Mouse (Mus musculus) heart, adult 2 months (tissue): ENCODE data around the gene Nfasc. TPM values are rescaled to one million over a fixed set of nuclear protein-coding genes. Genes with fewer than 3 reads are reported as not detected.

Source experiments
- DNase-seq, 2 experiments: peaks; one replicate each; pipeline ENCODE4 v3.0.0; 2021
- H3K27ac ChIP-seq: fragments of 200-600 bp; 2 replicates; pipeline ENCODE4 v1.8.1; 2022
- H3K27me3 ChIP-seq: fragments of 200-500 bp; 2 replicates; pipeline ENCODE4 v1.6.1; 2012; ENCODE audit warnings: mild to moderate bottlenecking, low read length, inconsistent platforms, mixed read lengths; ENCODE audit not compliant: control insufficient read depth, insufficient read depth
- H3K36me3 ChIP-seq: fragments of 200-500 bp; 2 replicates; pipeline ENCODE4 v1.6.1; 2012; ENCODE audit warnings: low read length, inconsistent platforms; ENCODE audit not compliant: control insufficient read depth, insufficient read depth
- H3K4me1 ChIP-seq: fragments of 200-500 bp; 2 replicates; pipeline ENCODE4 v1.6.1; 2011; ENCODE audit warnings: low read length; ENCODE audit not compliant: control insufficient read depth, insufficient read depth
- H3K4me3 ChIP-seq: fragments of 200-600 bp; 2 replicates; pipeline ENCODE4 v1.8.1; 2022
- H3K79me2 ChIP-seq: fragments of 200-500 bp; replicated peaks from 2 replicates; pipeline ENCODE4 v1.6.1; 2012; ENCODE audit warnings: mild to moderate bottlenecking, inconsistent platforms, low read length, moderate library complexity, mixed read lengths; ENCODE audit not compliant: control insufficient read depth, insufficient read depth
- H3K9ac ChIP-seq: fragments of 200-500 bp; 2 replicates; pipeline ENCODE4 v1.6.1; 2012; ENCODE audit warnings: low read depth, mild to moderate bottlenecking, control low read depth, inconsistent platforms, low read length, mixed read lengths
- CTCF ChIP-seq: fragments of 200-600 bp; IDR thresholded peaks from 2 replicates; pipeline ENCODE4 v1.8.1; 2022; ENCODE audit warnings: antibody characterized with exemption, mild to moderate bottlenecking, moderate library complexity
- EP300 ChIP-seq: fragments of 200-500 bp; IDR thresholded peaks from 2 replicates; pipeline ENCODE4 v1.6.1; 2011; ENCODE audit warnings: low read depth, low read length, control low read depth; ENCODE audit not compliant: insufficient read depth
- POLR2A ChIP-seq: fragments of 200-500 bp; IDR thresholded peaks from 2 replicates; pipeline ENCODE4 v1.6.1; 2011; ENCODE audit warnings: mild to moderate bottlenecking, low read depth, low read length, control low read depth; ENCODE audit not compliant: insufficient read depth
- WGBS: fragments of 180-500 bp; shearing (Covaris S2); methylation state at CpG from one replicate; pipeline ENCODE4 v1.1.7; 2018; 5-methylcytosine and 5-hydroxymethylcytosine counted together
- intact Hi-C: fragments of 180-260 bp; cut with DNase I; formaldehyde crosslinking; loops from one replicate; pipeline ENCODE4 v1.15.1; 2025
- polyA plus RNA-seq: library from polyadenylated mRNA; depleted of rRNA; stranded (reverse); fragments of >200 nt; gene quantifications from 2 replicates; pipeline ENCODE4 v1.2.3, GENCODE M21; 2012
- total RNA-seq, 2 experiments: library from RNA; stranded (reverse); gene quantifications; 2 replicates each; pipeline ENCODE4 v1.2.3; 2021

Gene Nfasc
- total and polyA plus RNA-seq, 3 experiments, result 0.10 to 0.39 (median 0.14) TPM

GRCm38 (mm10) chr1:132595741-132596140 is 145.9 kb downstream of the Nfasc start:
- no peak for TF ChIP-seq POLR2A
- TF ChIP-seq CTCF, result no peak
- TF ChIP-seq EP300, result no peak
- no peaks in the 10 kb centered on the region for H3K79me2 ChIP-seq
- no peaks in the 10 kb centered on the region for H3K36me3 ChIP-seq
- no peak overlapping the region for H3K27ac ChIP-seq
- no peak overlapping the region for H3K4me3 ChIP-seq
- no peak overlapping the region for H3K9ac ChIP-seq
- intact Hi-C loops, result loop anchor here (1.0 kb wide), 1 partner anchor 69 kb away; no protein-coding TSS in a partner anchor
- DNase-seq, result no peak
- no peaks in the 10 kb centered on the region for H3K4me1 ChIP-seq
- WGBS, result 46% methylated on average over 6 of the region's 6 CpGs
- no peaks in the 10 kb centered on the region; the same call in 1 of the 2 replicates for H3K27me3 ChIP-seq

- DNase-seq, result peak; percentile 50 to 52
- no peak overlapping the region for H3K27ac ChIP-seq
- no peaks in the 10 kb centered on the region for H3K36me3 ChIP-seq
- no peaks in the 10 kb centered on the region for H3K79me2 ChIP-seq
- H3K4me3 ChIP-seq, result no peak overlapping the region
- intact Hi-C loops, result loop anchor here (5.0 kb wide), 1 partner anchor 227 kb away; no protein-coding TSS in a partner anchor
- 8% methylated on average over 4 of the region's 4 CpGs for WGBS
- 0 out of 2 replicates have a peak, but pooled peaks have one; percentile 46 for TF ChIP-seq EP300
- TF ChIP-seq POLR2A, result no peak
- peak; percentile 95 for TF ChIP-seq CTCF
- no peak overlapping the region for H3K9ac ChIP-seq
- no peaks in the 10 kb centered on the region; the same call in 1 of the 2 replicates for H3K27me3 ChIP-seq
- H3K4me1 ChIP-seq, result no peaks in the 10 kb centered on the region
Observed at GRCm38 (mm10) chr1:132594587-132594986, 147.0 kb downstream of the Nfasc start.

- Histone ChIP-seq H3K4me1 (no peaks in the 10 kb centered on the region), H3K9ac (no peak overlapping the region), H3K27me3 (no peaks in the 10 kb centered on the region; the same call in 1 of the 2 replicates), H3K27ac (no peak overlapping the region), H3K4me3 (no peak overlapping the region), H3K36me3 (no peaks in the 10 kb centered on the region), H3K79me2 (no peaks in the 10 kb centered on the region)
- DNase-seq, result no peak
- no peak for TF ChIP-seq CTCF
- TF ChIP-seq POLR2A, result no peak
- no peak for TF ChIP-seq EP300
- 72% methylated on average over 5 of the region's 5 CpGs for WGBS
- intact Hi-C loops, result loop anchor here (5.0 kb wide), 1 partner anchor 225 kb away; no protein-coding TSS in a partner anchor
Observed at GRCm38 (mm10) chr1:132592145-132592544, 149.5 kb downstream of the Nfasc start.

GRCm38 (mm10) chr1:132591399-132591930 is 150.1 kb downstream of the Nfasc start:
- TF ChIP-seq EP300 (no peak), CTCF (no peak), POLR2A (no peak)
- Histone ChIP-seq H3K4me3 (no peak overlapping the region), H3K4me1 (no peaks in the 10 kb centered on the region), H3K27me3 (no peaks in the 10 kb centered on the region; the same call in 1 of the 2 replicates), H3K9ac (no peak overlapping the region), H3K36me3 (no peaks in the 10 kb centered on the region), H3K79me2 (no peaks in the 10 kb centered on the region), H3K27ac (no peak overlapping the region)
- 78% methylated on average over 11 of the region's 11 CpGs for WGBS
- intact Hi-C loops, result loop anchor here (5.0 kb wide), 1 partner anchor 224 kb away; no protein-coding TSS in a partner anchor
- no peak for DNase-seq

- intact Hi-C loops, result no loop called here
- TF ChIP-seq POLR2A, result no peak
- no peak for TF ChIP-seq CTCF
- no peaks in the 10 kb centered on the region for H3K27me3 ChIP-seq
- no peak overlapping the region for H3K27ac ChIP-seq
- 65% methylated on average over 15 of the region's 15 CpGs for WGBS
- no peaks in the 10 kb centered on the region for H3K36me3 ChIP-seq
- H3K79me2 ChIP-seq, result no peaks in the 10 kb centered on the region
- no peak overlapping the region for H3K9ac ChIP-seq
- H3K4me3 ChIP-seq, result no peak overlapping the region
- DNase-seq, result no peak
- no peaks in the 10 kb centered on the region for H3K4me1 ChIP-seq
Observed at GRCm38 (mm10) chr1:132586679-132587201, 154.9 kb downstream of the Nfasc start.

- no peak overlapping the region for H3K9ac ChIP-seq
- WGBS, result 79% methylated on average over 4 of the region's 4 CpGs
- no peaks in the 10 kb centered on the region for H3K36me3 ChIP-seq
- DNase-seq, result no peak
- H3K4me3 ChIP-seq, result no peak overlapping the region
- intact Hi-C loops, result no loop called here
- no peaks in the 10 kb centered on the region for H3K27me3 ChIP-seq
- H3K27ac ChIP-seq, result no peak overlapping the region
- no peak for TF ChIP-seq CTCF
- TF ChIP-seq EP300, result no peak
- no peak for TF ChIP-seq POLR2A
- no peaks in the 10 kb centered on the region for H3K79me2 ChIP-seq
- H3K4me1 ChIP-seq, result no peaks in the 10 kb centered on the region
Observed at GRCm38 (mm10) chr1:132585376-132585775, 156.2 kb downstream of the Nfasc start.
